9 mouse cellular contexts compared by ENCODE assay signal in genomic region chr13:63336335-63336734, GRCm38 (mm10).
A peak's percentile ranks its signal among the peaks of the same experiment; 100 is the strongest.
DNase-seq lines count a peak whose midpoint lies in the region; ATAC-seq and TF ChIP-seq lines count a peak whose summit lies in the region.
"Had no signal": no experiment of that assay in that cellular context is flagged by ENCODE, and none has a peak within 500 bp of the region (broad histone marks: within the 10 kb centered on the region; RNA-seq: fewer than 3 reads in every experiment).

No protein-coding gene starts in this region.

- peak; percentile 94 for ATAC-seq in forebrain, embryonic 14.5 days
- no peak for ATAC-seq in CD4-positive, CD25-positive, alpha-beta regulatory T cell, adult 4 months

- DNase-seq in layer of hippocampus, adult 2 months (ENCODE audit: low spot score in 2 of 2) = peak; percentile 56 to 70
- DNase-seq in layer of hippocampus, postnatal 25 days (ENCODE audit: extremely low spot score in 1 of 2, low spot score in 1 of 2) = no peak
- DNase-seq in forebrain, embryonic 14.5 days (ENCODE audit: low spot score) = peak; percentile 90
- DNase-seq in left cerebral cortex, postnatal 4 days = peak; percentile 35
- peak; percentile 49 to 56 for DNase-seq in right cerebral cortex, postnatal 36 days (ENCODE audit: low spot score in 2 of 2)
- no peak for DNase-seq in urinary bladder, adult 18-20 months (ENCODE audit: low spot score in 2 of 2)
- no peak for DNase-seq in heart, postnatal 25 days (ENCODE audit: low spot score)

- WGBS in forebrain, embryonic 14.5 days = 6% methylated on average over 7 of the region's 7 CpGs

- no peak for TF ChIP-seq CTCF in layer of hippocampus, adult 2 months (conservative IDR thresholded peaks at IDR 0.05)

- peak overlapping the region; percentile 79 for H3K27ac ChIP-seq in layer of hippocampus, adult 2 months
- peak overlapping the region; percentile 53; the same call in 1 of the 2 replicates for H3K27ac ChIP-seq in forebrain, embryonic 14.5 days (ENCODE audit: low read depth, low read length)

- no peak overlapping the region for H3K4me2 ChIP-seq in forebrain, embryonic 14.5 days (ENCODE audit: low read length)
- H3K4me2 ChIP-seq: heart, embryonic 11.5 days had no signal

- intact Hi-C loops in left cerebral cortex, postnatal 4 days (cut with DNase I) = loop anchor here (10.0 kb wide), 1 partner anchor 572 kb away; the partner anchor contains the start of gene Platr25
- intact Hi-C loops in heart, postnatal 25 days (cut with DNase I) = no loop called here

- peaks cover 11% of the 10 kb centered on the region; the same call in 1 of the 2 replicates for H3K4me1 ChIP-seq in forebrain, embryonic 14.5 days (ENCODE audit: control insufficient read depth, insufficient read depth, low read length)

- H3K9ac ChIP-seq in forebrain, embryonic 14.5 days (ENCODE audit: low read length) = no peak overlapping the region

- no peak overlapping the region for H3K4me3 ChIP-seq in layer of hippocampus, adult 2 months
- no peak overlapping the region for H3K4me3 ChIP-seq in forebrain, embryonic 14.5 days (ENCODE audit: low read depth, low read length)

- no peaks in the 10 kb centered on the region for H3K27me3 ChIP-seq in forebrain, embryonic 14.5 days (replicated peaks; ENCODE audit: control insufficient read depth, insufficient read depth, low read length)

- H3K9me3 ChIP-seq in forebrain, embryonic 14.5 days (replicated peaks; ENCODE audit: control insufficient read depth, low read length) = no peaks in the 10 kb centered on the region

- no peaks in the 10 kb centered on the region for H3K36me3 ChIP-seq in forebrain, embryonic 14.5 days (ENCODE audit: control insufficient read depth, insufficient read depth, low read length)

Comparison
In these comparisons a context has a peak if more than half of its experiments do, and no peak if none do; other contexts are left out.
1. DNase-seq: peak in layer of hippocampus, adult 2 months (2 of 2), forebrain, embryonic 14.5 days (single experiment), left cerebral cortex, postnatal 4 days (single experiment) and right cerebral cortex, postnatal 36 days (2 of 2); none in layer of hippocampus, postnatal 25 days (0 of 2), urinary bladder, adult 18-20 months (0 of 2) and heart, postnatal 25 days (single experiment).